Mouse (Mus musculus) stomach, embryonic 14.5 days (tissue): ENCODE results near the gene Scoc. TPM values are rescaled to one million over a fixed set of nuclear protein-coding genes. Genes with fewer than 3 reads are reported as not detected.
"Not testable (repeated sequence)": the region's sequence is repeated elsewhere in the genome, so short reads cannot be mapped to it uniquely, and the experiment has no call there.

Source experiments
- ATAC-seq: fragments of 200-750 bp; cut with Nextera tagmentation; 2 replicates; pipeline ENCODE4 v1.8.0; 2017; ENCODE audit warnings: low read depth, moderate TSS enrichment; ENCODE audit not compliant: insufficient number of reproducible peaks, insufficient read depth, low FRiP score
- H3K27ac ChIP-seq: fragments of 300-500 bp; sonication (generic); 2 replicates; pipeline ENCODE4 v1.5.1; 2014; ENCODE audit warnings: mild to moderate bottlenecking, low read length, moderate library complexity, mixed read lengths
- H3K27me3 ChIP-seq: fragments of 300-500 bp; sonication (generic); 2 replicates; pipeline ENCODE4 v1.6.1; 2014; ENCODE audit warnings: low read length, control low read depth, mixed read lengths; ENCODE audit not compliant: control insufficient read depth, insufficient read depth
- H3K36me3 ChIP-seq: fragments of 300-500 bp; sonication (generic); 2 replicates; pipeline ENCODE4 v1.6.1; 2014; ENCODE audit warnings: mild to moderate bottlenecking, control low read depth, low read length, moderate library complexity, mixed read lengths; ENCODE audit not compliant: control insufficient read depth, insufficient read depth
- H3K4me1 ChIP-seq: fragments of 300-500 bp; sonication (generic); 2 replicates; pipeline ENCODE4 v1.6.1; 2014; ENCODE audit warnings: low read length, control low read depth, mixed read lengths; ENCODE audit not compliant: control insufficient read depth, insufficient read depth
- H3K4me2 ChIP-seq: fragments of 300-500 bp; sonication (generic); replicated peaks from 2 replicates; pipeline ENCODE4 v1.6.1; 2014; ENCODE audit warnings: low read depth, low read length, control low read depth
- H3K4me3 ChIP-seq: fragments of 300-500 bp; sonication (generic); 2 replicates; pipeline ENCODE4 v1.5.1; 2014; ENCODE audit warnings: low read depth, low read length, control low read depth
- H3K9ac ChIP-seq: fragments of 300-500 bp; sonication (generic); replicated peaks from 2 replicates; pipeline ENCODE4 v1.6.1; 2014; ENCODE audit warnings: low read depth, mild to moderate bottlenecking, control low read depth, low read length, moderate library complexity, mixed read lengths
- H3K9me3 ChIP-seq: fragments of 300-500 bp; sonication (generic); 2 replicates; pipeline ENCODE4 v1.6.1; 2016; ENCODE audit warnings: low read depth, low read length, control low read depth; ENCODE audit not compliant: control insufficient read depth
- WGBS: fragments of 180-500 bp; shearing (Covaris S2); extraction: QIAGEN DNeasy Blood & Tissue Kit; methylation state at CpG from one replicate; pipeline ENCODE4 v1.1.7; 2014; 5-methylcytosine and 5-hydroxymethylcytosine counted together
- polyA plus RNA-seq: library from polyadenylated mRNA; unstranded; fragments of >200 nt; fragmentation: Nextera tagmentation; extraction: Ambion mirVana; gene quantifications from 2 replicates; pipeline ENCODE4 v1.2.1, GENCODE M21; 2014

The Scoc gene
- polyA plus RNA-seq, 1 experiment from 2014 or later = 123 TPM

DNA sequence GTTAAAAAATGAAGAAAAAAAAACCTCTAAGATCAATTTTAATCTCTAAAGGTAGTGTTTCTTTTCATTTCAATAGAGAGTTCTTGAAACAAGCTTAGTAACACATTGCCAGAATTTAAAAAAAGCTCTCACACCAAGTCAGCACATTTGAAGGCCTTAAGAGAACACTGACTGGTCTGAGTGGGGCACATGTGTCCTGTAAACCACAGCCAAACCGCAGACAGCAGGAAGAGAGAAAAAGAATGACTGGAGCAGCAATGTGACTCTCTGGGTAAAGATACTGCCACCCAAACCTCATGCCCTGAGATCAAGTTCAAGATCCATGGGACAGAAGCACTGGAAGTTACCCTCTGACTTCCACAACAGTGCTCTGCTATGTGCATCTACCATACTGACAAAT, 21.1 kb downstream of the Scoc start:
- Histone ChIP-seq H3K4me3 (no peak overlapping the region), H3K9ac (no peak overlapping the region), H3K27me3 (no peaks in the 10 kb centered on the region), H3K27ac (no peak overlapping the region), H3K36me3 (peaks cover 12% of the 10 kb centered on the region; the same call in 1 of the 2 replicates), H3K4me2 (no peak overlapping the region), H3K9me3 (no peaks in the 10 kb centered on the region), H3K4me1 (no peaks in the 10 kb centered on the region)
- ATAC-seq = no peak
- WGBS = 94% methylated on average over 1 of the region's 1 CpGs

DNA sequence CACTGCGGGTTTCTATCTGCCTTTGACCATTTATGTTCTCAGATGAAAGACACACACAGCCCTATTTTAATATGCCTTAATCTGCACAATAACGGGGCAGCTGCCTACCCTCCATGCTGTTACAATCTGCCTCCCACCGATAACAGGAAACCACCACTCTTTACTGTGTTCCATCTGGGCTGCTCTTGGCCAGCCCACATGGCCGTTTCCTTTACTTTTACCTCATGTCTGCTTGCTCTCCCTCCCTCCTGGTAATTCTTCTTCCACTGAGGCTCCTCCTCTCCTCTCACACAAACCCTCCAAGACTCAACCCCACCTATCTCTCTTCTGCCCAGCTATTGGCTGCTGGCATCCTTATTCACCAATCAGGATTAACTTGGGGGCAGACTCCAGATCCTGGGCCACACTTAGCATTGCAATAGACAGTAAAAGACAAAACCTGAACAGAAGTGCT, 29.1 kb downstream of the Scoc start:
- 61% methylated on average over 4 of the region's 4 CpGs for WGBS
- no peak overlapping the region for H3K4me3 ChIP-seq
- no peak overlapping the region for H3K27ac ChIP-seq
- no peaks in the 10 kb centered on the region for H3K27me3 ChIP-seq
- peak; percentile 63; the same call in 1 of the 2 replicates for ATAC-seq
- H3K4me1 ChIP-seq = no peaks in the 10 kb centered on the region
- no peak overlapping the region for H3K4me2 ChIP-seq
- no peaks in the 10 kb centered on the region for H3K9me3 ChIP-seq
- H3K36me3 ChIP-seq = 0 out of 2 replicates have a peak, but pooled peaks cover 4% of the 10 kb centered on the region
- H3K9ac ChIP-seq = no peak overlapping the region

DNA sequence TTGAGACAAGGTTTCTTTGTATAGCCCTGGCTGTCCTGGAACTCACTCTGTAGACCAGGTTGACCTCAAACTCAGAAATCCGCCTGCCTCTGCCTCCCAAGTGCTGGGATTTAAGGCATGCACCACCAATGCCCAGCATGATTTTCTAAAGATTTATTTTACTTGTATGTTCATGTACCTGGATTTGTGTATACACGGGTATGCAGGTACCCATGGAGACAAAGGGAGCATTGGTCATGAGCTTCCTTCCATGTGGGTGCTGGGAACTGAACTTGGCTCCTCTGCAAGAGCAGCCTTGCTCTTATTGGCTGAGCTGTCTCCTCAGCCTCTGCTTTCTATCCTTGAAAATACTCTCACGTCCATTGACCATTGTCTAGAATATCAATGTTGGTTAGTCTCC, 29.6 kb downstream of the Scoc start:
- not testable (repeated sequence) for H3K4me2 ChIP-seq, H3K9me3 ChIP-seq, H3K36me3 ChIP-seq, H3K27me3 ChIP-seq, H3K4me1 ChIP-seq, H3K4me3 ChIP-seq, ATAC-seq, H3K27ac ChIP-seq, H3K9ac ChIP-seq
- WGBS = 93% methylated on average over 3 of the region's 3 CpGs

DNA sequence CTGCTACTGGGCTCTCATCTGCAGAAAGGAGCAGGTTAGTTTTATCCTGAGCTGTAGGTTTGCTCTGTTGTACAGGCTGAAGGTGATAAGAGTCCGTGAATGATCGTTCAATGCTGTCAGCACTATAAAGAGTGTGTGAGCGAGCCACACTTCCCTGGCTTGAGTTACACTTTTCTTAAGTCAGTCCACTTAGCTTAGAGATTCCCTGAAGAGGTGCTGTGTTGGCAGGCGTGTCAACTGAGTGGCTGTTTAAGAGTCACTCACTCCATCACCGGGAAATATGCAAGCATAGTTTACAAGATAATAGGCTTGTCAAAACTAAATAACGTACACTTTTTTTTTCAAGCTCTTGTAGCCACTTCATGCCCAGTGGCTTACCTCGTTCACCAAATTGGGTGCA, 31.2 kb downstream of the Scoc start:
- Histone ChIP-seq H3K36me3 (no peaks in the 10 kb centered on the region), H3K9ac (no peak overlapping the region), H3K4me3 (no peak overlapping the region), H3K4me2 (no peak overlapping the region), H3K9me3 (no peaks in the 10 kb centered on the region), H3K4me1 (no peaks in the 10 kb centered on the region), H3K27me3 (no peaks in the 10 kb centered on the region), H3K27ac (no peak overlapping the region)
- WGBS = 46% methylated on average over 7 of the region's 7 CpGs
- no peak for ATAC-seq

DNA sequence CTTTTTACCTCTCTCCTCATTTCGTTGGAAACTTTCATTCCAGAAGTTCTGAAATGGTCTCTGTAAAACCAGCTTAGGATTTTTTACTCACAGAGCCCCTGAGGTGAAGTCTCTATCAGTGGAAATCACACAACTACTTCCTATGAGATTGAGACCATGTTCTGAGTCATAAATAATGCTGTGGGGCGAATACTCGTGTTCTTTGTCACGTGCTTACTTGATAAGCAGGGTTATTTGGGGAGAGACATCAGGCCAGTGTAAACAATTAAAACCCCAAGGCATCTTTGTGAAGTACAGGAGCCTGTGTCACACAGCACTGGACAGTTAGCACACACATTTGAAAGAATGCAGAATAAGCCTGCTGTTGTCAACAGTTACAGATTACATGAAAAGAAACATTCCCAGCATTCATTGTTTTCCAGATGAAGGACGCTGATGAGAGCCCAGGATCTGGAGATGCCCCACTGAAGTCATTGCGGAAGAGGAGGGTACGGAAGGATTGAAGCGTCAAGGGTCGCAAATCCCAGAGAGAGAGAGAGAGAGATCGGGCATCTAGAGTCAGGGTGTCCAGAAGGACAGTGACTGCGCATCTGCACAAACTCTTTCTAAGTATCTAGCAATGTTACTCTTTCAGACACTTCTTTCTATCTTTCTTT, 32.0 kb downstream of the Scoc start:
- no peak overlapping the region for H3K4me2 ChIP-seq
- no peaks in the 10 kb centered on the region for H3K27me3 ChIP-seq
- H3K4me1 ChIP-seq = no peaks in the 10 kb centered on the region
- ATAC-seq = no peak
- H3K4me3 ChIP-seq = no peak overlapping the region
- H3K27ac ChIP-seq = no peak overlapping the region
- H3K9ac ChIP-seq = no peak overlapping the region
- WGBS = 61% methylated on average over 11 of the region's 11 CpGs
- H3K9me3 ChIP-seq = no peaks in the 10 kb centered on the region
- H3K36me3 ChIP-seq = no peaks in the 10 kb centered on the region

DNA sequence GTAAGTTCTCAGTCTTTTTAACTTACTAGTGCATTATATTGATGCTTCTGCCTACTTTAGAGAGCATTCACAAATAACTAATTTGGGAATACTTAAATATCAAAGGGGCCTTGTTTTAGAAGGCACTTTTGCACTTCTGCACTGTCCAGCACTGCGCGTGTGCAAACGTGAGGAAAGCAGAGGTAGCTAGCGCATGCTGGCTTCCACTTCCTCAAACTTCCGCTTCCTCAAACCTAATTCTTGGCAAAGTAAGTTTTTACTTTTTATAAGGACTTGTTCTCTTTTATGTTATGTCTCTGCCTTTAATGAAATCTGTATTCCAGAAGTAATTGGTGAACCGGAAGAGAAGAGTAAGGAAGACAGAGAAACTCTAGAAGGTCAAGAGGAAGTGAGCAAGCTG, 33.0 kb downstream of the Scoc start:
- Histone ChIP-seq H3K4me1 (no peaks in the 10 kb centered on the region), H3K9me3 (no peaks in the 10 kb centered on the region), H3K4me2 (no peak overlapping the region), H3K9ac (no peak overlapping the region), H3K27ac (no peak overlapping the region), H3K36me3 (no peaks in the 10 kb centered on the region), H3K4me3 (no peak overlapping the region), H3K27me3 (no peaks in the 10 kb centered on the region)
- ATAC-seq = no peak
- whole genome bisulfite sequencing = 87% methylated on average over 6 of the region's 6 CpGs

DNA sequence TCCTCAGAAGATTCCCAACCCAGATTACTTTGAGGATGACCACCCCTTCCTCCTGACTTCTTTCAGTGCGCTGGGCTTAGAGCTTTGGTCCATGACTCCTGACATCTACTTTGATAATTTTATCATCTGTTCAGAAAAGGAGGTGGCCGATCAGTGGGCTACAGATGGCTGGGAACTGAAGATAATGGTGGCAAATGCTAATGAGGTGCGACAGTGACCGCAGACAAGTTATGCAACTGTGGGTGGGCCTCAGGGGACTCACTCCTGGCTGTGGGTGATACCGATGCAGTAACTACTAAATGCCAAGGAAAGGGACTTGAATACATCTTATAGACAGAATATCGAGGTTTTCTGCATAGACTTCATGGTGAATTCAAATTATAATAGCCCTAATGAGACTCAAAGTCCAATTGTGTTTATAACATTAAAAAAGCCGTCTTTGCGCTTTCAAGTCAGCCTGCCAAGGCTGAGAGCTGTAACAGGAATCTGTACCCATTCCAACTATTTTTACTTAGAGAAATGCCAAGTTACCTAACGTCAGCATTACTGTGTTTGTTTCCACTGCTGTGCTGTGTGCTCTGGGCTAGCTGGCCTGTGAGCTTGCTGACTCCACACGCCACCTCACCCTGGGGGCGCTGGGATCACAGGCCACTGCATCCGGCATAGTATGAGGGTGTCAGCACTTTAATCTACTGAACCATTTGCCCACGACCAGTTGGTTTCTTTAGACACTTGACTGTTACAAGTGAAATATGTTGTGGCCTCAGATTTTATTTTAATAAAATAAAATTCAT, 35.0 kb downstream of the Scoc start:
- ATAC-seq = peak; percentile 65; the same call in 1 of the 2 replicates
- 81% methylated on average over 13 of the region's 13 CpGs for WGBS

DNA sequence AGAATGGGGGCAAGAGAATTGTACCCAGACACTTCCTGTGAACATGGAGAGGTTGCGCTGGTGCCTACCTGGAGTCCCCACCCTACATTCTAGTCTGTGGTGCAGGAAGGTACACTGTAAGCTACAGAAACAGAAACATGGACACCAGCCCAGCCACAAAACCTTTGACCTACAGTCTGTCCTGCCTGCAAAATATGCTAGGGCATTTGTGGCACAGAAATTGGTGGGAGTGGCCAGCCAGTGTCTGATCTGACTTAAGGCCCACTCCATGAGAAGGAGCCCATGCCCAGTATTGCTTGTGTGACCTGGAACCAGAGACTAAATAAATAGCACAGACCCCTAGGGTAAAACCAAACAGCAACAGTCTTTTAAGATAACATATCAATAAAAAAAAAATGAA, 36.8 kb downstream of the Scoc start:
- ATAC-seq = no peak

More for the DNA sequence above, 35.0 kb downstream of the Scoc start:
- Histone ChIP-seq H3K27ac (no peak overlapping the region), H3K9ac (no peak overlapping the region), H3K36me3 (no peaks in the 10 kb centered on the region), H3K4me3 (no peak overlapping the region), H3K9me3 (no peaks in the 10 kb centered on the region), H3K27me3 (no peaks in the 10 kb centered on the region), H3K4me2 (no peak overlapping the region), H3K4me1 (no peaks in the 10 kb centered on the region)

More for the DNA sequence above, 36.8 kb downstream of the Scoc start:
- no peak overlapping the region for H3K27ac ChIP-seq
- no peaks in the 10 kb centered on the region for H3K36me3 ChIP-seq
- H3K4me3 ChIP-seq = no peak overlapping the region
- no peaks in the 10 kb centered on the region for H3K9me3 ChIP-seq
- H3K27me3 ChIP-seq = no peaks in the 10 kb centered on the region
- no peaks in the 10 kb centered on the region for H3K4me1 ChIP-seq
- H3K4me2 ChIP-seq = no peak overlapping the region
- WGBS = 90% methylated on average over 1 of the region's 1 CpGs
- no peak overlapping the region for H3K9ac ChIP-seq
